Mouse (Mus musculus) E14TG2a.4 (cell line): ENCODE measurements at regions not wholly inside any gene's neighbourhood (a gene's known extent, or its start where the extent isn't known, plus 50 kb on each side); places are given as distances from the start of the nearest gene placed in this dataset.

Source experiments
- CTCF ChIP-seq: conservative IDR thresholded peaks from 2 replicates; pipeline ENCODE4 v1.5.1; 2014; ENCODE audit warnings: low read length
- NANOG ChIP-seq: IDR thresholded peaks from 2 replicates; pipeline ENCODE4 v1.6.1; 2014; ENCODE audit warnings: borderline replicate concordance, low read length, mixed read lengths
- POU5F1 ChIP-seq: IDR thresholded peaks from 2 replicates; pipeline ENCODE4 v1.6.1; 2014; ENCODE audit warnings: low read length, borderline replicate concordance

GRCm38 (mm10) chr9:41517053-41517696 is 355.7 kb upstream of the Ubash3b start:
- TF ChIP-seq CTCF, result no peak
- no peak for TF ChIP-seq NANOG
- no peak for TF ChIP-seq POU5F1
